Mouse (Mus musculus) embryo, embryonic 10.5 days (tissue): ENCODE results near the gene Plekhd1.

Experiments
- DNase-seq: peaks from one replicate; pipeline ENCODE4 v3.0.0-alpha.2; 2015; ENCODE audit warnings: low spot score

Gene Plekhd1

DNA sequence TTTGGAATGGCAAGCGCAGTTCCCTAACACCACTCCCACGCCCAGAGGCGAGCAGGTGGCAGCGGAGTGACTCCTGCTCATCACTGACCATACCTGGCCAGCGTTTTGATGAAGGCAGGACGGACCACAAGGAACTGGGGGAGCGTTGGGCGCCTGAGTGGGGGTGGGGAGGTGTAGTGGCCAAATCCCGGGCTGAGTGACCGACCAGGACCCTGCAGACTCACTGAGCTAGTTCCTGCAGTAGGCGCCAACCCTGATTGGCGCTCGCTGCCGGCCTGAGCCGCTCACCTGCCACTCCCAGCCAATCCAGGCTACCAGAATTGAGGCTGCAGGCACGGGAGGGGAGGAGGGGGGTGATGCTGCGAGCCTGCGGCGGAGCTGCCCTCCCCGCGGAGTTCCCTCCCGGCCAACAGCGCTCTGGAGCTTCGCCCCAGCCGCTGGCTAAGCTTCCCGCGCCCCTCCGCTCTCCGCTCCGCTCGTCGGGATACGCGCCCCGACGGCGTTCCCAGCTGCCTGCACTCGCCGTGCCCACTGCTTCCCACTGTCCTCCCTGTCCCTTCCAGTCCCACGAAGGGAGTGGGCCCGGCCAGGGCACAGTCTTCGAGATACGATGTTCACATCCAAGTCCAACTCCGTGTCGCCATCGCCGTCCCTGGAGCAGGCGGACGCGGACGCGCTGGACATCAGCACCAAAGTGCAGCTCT is at the start of gene Plekhd1:
Plekhd1 (plus strand) TSS at position 323 of the 704 bp plus-strand sequence.
- DNase-seq = peak; percentile 48

DNA sequence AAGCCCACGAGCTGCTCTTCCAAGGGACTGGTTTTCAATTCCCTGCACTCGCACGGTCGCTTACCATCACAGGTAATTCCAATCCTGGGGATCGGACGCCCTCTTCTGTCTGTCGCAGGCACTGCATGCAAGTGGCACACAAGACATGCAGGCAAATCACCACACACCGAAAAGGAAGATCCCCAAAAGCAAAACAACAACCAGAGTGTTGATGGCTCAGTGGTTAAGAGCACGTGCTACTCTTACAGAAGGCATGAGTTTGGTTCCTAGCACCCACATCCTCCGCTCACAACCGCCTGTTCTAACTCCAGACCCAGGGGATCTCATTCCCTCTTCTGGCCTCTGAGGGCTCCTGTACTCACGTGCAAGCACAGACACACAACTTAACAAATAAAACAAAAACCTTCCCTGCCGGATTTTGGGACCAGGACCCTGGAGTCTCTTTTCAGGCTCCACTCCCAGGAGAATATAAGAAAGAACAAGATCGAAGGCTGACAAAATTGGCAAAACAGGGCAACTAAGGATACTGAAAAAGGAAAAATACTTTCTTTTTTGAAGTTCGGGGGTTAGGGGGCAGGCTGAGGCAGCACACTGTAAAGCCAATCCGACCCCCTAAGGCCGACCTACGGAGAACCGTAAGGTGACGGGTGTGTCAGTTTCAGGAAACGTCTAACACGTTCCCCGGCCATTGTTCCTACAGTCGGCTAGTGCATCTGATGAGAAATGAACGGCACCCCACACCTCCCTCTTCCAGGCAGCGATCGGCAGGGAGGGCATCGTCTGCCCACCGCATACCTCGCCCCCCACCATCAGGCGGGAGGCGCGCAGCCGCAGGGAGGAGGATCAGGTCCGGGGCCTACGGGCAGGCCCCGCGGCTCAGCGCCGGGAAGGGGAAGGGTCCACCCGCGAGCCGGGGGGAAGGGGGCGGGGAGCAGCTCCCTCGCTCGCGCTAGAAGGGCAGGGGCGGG is 49.4 kb upstream of the Plekhd1 start:
- DNase-seq = peak; percentile 82

DNA sequence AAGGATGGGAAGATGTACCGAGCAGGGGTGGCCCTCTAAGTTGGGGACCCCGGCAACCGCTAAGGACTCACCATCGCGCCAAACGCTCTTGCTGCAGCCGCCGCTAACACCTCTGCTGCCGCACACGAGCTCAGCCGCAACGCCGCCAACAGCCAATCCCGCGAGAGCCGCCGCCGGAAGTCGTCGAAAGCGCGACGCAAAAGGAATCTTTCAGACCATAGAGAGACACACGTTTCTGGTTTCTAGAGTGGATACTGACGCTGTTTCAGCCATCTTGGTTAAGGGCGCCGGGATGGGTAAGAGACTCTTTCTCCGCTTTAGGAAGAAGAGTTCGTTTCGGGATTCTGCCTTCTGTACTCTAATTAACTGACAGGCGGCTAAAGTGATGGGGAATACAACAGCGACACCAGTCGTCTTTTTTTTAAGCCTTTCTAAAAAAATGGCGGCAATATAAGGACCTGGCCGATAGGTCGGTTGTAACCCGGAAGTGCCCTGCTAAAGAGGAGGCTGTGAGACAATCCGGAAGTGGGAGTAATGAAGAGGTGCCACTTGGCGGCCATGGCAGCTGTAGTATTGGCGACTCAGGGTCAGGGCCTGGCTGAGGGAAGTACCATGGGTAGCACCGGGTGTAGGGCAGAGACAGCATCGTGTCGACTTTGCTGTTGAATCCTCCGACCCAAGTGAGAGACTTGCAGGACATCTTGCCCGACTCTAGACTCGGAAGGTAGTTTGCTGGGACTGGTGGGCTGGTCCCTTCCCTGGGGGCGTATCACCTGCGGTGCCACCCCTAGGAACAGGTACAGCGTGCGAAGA is 48.5 kb upstream of the Plekhd1 start, which contains the start of the genes Slc39a9 and Erh:
Slc39a9 (plus strand) TSS at position 191 of the 813 bp plus-strand sequence.
Erh (minus strand) TSS at position 649 of the 813 bp plus-strand sequence.
- DNase-seq = peak; percentile 96

DNA sequence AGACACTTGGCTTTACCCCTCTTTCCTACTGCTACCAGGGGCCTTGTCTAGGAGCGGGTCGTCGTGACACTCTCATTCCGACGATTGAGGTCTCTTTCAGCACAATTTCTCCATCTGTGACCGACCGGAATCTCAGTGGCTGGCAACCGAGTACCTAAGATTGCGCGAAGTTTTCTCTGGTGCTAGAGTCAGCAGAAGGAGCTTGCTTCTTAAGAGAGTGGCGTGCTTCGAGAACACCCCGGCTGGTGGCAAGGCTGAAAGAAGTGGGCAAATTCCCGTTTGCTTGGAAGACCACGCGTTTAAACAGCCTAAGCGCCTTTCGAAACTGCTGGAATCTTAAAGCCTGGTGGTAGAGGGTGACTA is 47.9 kb upstream of the Plekhd1 start:
- peak; percentile 12 for DNase-seq

DNA sequence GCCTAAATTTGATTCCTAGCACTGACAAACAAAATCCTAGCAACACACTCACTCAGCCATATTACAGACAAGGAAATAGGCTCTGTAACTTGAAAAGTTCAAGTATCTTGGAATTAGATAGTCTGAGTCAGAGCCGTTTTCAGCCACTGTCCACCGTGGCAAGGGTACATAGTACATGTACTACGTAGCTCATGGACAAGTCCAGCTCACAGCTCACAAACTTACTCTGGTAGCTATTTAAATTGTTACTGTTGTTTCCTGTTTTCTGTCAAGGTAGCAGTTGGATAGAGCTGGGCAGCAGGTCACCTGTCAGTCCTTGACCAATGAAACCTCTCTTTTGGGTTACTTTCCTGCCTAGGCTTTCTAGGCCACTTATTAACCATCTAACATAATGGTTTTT is 46.0 kb upstream of the Plekhd1 start:
- DNase-seq = no peak

DNA sequence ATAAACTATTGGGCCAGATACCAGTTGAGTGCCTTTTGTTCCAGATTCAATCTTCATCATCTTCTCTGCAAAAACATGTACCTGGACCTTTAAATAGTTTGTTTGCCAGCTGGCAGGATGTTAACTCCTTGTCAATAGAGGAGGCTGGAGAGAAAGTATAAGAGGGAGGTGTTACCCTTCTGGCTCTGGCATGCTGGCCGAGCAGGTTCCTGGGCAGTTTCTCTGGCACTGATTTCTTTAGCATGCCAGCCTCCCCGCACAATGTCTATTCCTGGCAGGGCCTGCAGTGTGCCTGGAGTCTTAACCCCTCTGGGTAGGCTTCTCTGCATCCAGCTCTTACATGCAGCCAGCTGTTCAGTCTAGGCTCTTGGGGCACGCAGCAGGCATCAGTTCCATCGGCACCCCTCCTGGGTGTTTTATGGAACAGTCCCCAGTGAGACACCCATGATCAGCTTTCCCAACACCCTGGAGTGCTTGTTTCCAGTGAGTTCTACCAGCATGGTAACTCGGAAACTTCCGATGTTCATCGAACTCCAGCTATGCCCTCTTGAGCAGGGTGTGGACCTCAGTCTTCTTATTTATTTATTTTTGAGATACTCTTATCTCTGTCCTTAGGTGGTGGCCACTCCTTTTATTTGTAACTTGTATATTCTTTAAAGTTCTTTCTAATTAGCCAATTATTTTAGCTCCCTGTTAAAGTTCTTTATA is 38.3 kb upstream of the Plekhd1 start:
- no peak for DNase-seq

DNA sequence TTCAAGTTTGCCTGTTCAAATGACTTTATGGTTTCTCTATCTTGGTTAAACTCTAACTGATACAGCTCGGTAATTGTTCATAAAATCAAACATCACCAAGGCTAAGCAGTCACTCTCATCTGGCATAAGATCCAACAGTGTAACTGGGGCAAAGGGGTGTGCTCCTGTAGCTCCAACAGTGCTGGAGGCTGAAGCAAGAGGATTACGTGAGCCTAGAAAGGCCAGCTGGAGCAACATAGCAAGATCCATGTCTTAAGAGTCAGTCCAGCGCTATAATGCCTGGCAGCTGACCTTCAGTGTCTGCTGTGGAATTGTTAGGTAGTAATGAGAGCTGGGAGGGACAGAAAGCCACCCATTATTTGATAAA is 37.7 kb upstream of the Plekhd1 start:
- no peak for DNase-seq

DNA sequence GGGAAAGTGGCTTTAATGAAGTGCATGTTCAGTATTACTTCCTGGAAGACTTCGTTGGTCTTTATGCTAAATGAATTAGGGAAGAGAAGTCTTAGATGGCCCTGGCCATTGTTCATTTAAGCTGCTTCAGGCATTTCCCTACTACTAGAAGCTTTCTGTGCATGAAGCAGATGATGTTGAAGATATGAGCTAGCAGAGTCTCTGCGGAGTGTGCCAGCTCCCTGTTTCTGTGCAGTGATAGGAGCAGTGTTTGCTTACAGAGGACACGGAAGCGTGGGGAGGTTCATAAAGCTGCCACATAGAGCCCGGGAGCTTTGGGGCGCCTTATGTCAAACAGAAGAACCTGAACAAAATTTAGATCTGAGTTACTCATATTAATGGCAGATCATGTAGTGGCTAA is 33.7 kb upstream of the Plekhd1 start:
- no peak for DNase-seq

DNA sequence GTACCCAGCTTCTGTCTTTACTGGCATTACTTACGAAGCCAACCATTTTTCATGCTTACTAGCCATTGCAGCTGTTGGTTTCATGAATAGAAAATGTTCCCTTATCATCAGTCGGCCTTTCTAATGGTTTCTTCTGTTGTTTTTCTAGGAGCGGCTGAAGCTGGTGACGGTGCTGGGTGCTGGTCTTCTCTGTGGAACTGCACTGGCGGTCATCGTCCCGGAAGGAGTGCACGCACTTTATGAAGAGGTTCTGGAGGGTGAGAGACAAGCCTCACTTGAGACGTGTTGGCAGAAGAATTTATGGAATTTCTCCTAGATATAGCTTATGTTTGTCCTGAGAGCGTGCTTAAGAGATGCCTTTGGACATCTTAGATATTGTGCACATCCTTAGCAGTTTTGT is 30.1 kb upstream of the Plekhd1 start:
- no peak for DNase-seq

DNA sequence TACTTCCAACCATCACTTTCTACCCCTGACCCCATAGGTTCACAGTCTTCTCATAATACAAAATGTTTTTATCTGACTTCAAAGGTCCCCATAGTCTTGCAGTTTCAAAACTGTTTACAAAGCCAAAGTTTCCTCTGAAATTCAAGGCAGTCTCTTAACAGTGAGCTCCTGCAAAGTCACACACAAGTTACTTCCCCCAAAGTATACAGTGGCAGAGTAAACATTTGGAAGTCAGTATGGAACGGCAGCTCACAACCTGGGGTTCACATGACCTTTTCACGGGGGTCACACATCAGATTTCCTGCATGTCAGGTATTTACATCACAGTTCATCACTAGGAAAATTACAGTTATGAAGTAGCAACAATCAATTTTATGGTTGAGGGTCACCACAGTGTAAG is 28.5 kb upstream of the Plekhd1 start:
- no peak for DNase-seq

DNA sequence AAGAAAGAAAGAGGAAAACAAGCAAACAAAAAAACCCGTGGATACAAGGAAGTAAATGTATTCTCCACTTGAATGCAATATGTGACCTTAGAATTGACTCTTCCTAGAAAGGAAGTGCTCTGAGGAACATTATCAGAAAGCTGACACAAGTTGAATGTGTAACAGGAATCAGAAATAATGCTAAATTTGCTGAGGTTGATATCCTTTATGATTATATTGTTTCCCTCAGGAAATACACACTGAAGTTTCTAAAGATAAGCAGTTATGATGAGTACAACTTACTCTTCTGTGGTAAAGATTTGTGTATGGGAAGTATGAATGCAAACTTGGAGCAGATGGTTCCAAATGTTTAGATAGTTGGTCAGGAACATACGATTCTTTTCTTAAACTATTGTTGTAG is 24.0 kb upstream of the Plekhd1 start:
- DNase-seq = no peak

DNA sequence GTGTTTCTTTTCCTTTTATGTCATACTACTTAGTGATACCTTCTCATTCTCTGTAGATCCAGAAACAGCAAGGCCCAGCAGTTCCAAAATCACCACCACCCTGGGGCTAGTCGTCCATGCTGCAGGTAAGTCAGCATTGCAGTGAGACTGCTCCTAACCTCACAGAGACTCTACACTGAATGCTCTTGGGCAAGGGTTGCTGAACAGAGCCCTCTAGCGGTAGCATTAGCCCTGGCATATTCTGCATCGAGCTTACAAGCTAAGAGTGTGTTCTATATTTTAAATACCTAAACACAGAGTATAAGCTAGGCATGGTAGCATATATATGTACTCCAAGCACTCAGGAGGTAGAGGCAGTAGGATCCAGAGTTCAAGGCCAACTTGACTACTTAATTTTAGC is 19.2 kb upstream of the Plekhd1 start:
- peak; percentile 77 for DNase-seq

DNA sequence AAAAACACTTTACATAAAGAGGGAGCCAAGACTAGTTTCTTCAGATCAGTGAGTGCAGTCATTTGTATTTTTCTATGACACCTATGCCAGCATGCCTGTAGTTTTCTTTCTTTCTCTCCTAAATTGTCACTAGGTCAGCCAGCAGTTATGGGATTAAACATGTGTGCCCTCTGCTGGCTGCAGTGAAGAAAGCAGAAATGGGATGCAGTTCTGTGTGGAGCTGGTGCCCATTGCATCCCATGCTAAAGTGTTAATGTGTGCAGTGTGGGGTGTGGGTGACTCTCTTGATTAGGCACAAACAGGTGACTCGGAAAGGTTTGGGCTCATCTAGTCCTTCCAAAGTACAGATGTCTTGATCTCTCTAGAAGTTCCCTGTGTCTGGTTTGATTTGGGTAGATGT is 11.1 kb upstream of the Plekhd1 start:
- DNase-seq = peak; percentile 67

DNA sequence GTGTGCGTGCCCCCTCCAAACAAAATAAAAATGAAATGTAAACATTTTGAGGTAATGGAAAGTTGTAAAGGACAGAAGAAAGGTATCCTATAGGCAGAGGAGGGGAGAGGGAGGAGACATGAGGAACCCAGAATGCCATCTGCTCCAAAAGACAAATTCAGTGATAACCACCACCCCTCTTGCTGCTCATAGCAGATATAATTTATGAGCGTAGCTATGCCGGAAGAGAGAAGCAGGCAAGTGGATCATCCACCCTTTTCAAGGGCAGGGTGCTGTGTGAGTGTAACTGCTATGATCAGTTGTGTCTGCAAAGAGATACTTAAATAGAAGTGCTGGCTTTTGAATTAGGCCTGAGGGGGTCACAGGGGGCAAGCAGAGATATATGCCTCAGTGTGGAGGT is 8.8 kb upstream of the Plekhd1 start:
- no peak for DNase-seq

DNA sequence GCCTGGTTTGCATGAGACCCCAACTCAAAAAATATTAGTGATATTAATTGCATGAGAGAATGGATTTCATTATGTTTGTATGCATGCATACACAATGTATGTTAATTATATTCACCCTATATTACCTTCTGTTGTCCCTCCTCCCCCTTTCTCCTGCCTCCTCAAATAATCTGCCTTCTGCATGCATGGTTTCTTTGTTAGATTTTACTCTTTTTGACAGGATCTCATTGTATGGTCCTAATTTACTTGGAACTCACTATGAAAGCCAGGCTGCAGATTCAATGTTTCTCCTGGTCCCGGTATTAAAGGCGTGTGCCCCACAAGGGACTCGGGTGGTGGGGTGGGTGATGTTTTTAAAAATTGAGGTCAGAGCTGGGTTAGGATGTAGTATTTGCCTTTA is 8.1 kb upstream of the Plekhd1 start:
- no peak for DNase-seq

DNA sequence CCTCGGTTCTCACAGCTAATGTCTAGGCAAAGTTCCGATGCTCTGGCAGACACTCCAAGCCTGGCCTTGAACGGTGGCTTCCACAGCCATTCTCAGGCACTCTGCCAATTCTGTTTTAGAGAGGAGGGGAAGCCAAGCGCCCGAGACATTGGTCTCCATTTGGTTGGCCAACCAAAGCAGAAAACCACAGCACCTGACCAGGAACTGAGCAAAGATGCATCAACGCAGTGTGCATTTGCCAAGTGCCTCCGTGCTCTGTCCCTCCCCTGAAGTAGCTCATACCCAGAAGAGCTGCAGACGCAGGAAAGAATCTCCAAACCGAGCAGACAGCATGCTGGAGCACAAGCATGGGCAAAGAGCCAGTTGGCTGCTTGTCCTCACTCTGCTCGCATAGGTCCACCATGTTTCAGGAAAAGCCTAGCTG is 4.6 kb upstream of the Plekhd1 start:
- DNase-seq = no peak

DNA sequence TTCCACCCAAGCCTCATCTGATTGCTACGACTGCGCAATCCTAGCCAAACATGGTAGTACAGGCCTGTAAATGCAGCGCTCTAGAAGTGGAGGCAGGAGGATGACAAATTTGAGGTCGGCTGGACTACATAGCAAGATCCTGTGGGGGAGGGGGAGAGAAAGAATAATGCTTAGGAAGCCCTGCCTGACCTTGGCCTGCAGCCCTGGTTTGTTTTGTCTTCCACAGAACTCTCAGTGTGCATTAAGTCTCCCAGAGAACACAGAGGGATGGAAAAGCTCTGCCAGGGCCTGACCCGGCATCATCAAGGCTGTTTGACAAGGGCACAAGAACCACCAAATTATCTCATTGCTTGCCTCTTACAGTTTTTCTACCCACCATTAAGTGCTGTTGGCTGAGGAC is 2.7 kb upstream of the Plekhd1 start:
- DNase-seq = peak; percentile 66

DNA sequence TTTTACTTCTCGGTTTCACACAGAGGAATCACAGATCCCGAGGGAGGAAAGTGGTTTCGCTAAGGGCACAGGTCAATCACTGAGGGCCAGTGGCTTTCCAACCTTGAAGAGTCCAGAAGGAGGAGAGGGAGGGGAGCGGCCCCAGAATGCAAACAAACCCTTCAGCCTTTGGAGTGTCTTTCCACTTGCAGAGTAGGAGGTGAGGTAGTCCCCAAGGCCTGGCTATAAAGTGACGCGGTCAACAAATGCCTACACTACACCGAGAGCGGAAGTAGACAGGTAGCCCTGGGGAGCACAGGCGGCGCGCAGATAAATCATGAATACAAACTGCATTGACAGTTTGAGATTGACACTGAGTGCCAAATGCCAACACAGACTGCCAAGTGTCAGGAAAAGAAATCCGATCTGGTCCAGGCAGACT is 710 bp upstream of the Plekhd1 start:
- peak; percentile 34 for DNase-seq

DNA sequence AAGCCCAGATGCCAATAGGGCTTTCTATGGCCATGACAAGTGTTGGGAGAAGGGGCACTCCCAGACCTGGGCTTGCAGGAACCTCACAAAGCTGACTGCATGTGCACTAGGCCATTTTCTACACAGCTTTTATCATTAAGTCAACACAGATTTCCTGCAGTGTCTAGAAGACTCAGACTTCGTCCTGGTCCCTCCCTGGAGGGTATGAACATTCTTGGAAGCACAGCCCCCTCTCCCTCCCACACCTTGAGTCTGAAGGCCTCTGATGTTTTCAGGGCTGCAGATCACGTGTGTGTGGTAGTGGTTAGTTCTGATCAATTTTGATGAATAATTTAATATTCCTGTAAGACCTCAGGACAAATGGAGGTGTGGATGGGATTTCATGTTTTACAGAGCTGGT is 1.3 kb downstream of the Plekhd1 start:
- DNase-seq = no peak

DNA sequence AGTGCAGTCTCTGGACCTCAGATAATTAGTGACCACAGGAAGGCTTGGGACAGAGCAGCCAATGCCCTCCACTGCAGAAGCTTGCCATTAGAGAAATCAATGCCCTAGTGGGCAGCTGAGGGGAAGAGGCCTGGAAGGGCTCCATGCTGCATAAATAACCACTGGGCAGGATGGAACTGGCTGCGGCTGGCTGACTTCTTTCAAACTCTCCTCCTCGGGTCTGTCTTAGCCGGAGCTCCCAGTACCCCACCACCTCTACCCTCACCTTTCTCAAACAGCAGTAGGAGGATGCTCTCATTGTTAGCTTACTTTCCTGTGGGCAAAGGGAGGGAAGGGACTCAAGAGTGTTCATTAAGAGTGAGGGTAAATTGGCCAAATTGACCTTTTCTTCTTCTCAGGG is 2.6 kb downstream of the Plekhd1 start:
- no peak for DNase-seq

DNA sequence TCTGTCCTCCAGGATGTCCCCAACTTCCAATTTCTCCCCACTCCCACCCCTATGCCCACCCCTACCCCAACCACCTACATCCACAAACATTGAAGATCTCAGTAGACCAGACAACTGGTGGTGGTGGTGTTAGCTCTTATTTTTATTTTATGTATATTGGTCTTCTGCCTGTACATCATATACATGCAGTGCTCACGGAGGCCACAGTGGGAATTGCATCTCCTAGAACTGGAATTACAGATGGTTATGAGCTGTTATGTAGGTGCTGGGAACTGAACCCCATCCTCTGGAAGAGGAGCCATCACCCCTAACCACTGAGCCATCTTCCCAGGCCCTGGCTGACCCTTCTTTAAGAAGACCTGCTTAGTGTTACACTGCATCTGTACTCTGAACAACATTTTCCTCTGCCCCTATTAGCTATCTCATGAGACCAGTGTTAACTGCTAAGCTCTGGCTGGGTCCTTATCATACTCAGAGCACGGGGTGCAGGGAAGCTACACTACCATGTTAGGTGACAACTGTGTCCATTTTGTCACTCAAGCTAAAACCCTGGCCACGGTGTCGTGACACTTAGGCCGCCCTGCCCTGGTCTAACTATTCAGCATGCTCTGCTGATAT is 6.2 kb downstream of the Plekhd1 start:
- DNase-seq = no peak
